Mouse (Mus musculus) embryo, embryonic 9.5 days (tissue): ENCODE measurements around the gene Relt.

Experiments used
- DNase-seq: peaks from one replicate; pipeline ENCODE4 v3.0.0-alpha.2; 2017; ENCODE audit errors: extremely low spot score

The Relt gene

DNA sequence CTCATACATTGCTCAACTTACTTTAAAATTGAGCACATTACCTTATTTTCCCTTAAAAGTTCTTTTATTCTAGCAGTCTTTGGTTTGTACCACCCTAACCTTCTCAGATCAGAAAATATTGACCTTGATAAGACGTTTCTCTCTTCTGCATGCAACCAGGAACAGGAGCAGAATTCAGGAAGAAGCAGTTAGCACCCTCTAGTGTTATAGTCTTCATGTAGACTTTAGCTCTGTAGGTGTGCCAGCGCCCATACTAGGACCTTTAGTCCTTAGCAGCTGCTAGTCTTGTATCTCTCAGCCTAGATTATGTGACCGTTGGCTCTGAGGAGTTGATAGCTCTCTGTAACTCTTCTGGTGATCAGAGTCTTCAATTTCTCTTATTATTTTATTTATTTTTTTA lies 64.4 kb downstream of the Relt start:
- no peak for DNase-seq
